Mouse (Mus musculus) kidney, adult 2 months (tissue): ENCODE measurements at regions not wholly inside any gene's neighbourhood (a gene's known extent, or its start where the extent isn't known, plus 50 kb on each side); places are given as distances from the start of the nearest gene placed in this dataset.

ENCODE experiments used
- CTCF ChIP-seq: fragments of 200-500 bp; conservative IDR thresholded peaks from 2 replicates; pipeline ENCODE4 v1.5.1; 2011; ENCODE audit warnings: low read depth, mild to moderate bottlenecking, control low read depth, low read length, moderate library complexity, mixed read lengths; ENCODE audit not compliant: insufficient read depth, insufficient read length
- POLR2A ChIP-seq: fragments of 200-500 bp; IDR thresholded peaks from one replicate; pipeline ENCODE4 v1.6.1; 2011; ENCODE audit warnings: low read depth, low read length, control low read depth

DNA sequence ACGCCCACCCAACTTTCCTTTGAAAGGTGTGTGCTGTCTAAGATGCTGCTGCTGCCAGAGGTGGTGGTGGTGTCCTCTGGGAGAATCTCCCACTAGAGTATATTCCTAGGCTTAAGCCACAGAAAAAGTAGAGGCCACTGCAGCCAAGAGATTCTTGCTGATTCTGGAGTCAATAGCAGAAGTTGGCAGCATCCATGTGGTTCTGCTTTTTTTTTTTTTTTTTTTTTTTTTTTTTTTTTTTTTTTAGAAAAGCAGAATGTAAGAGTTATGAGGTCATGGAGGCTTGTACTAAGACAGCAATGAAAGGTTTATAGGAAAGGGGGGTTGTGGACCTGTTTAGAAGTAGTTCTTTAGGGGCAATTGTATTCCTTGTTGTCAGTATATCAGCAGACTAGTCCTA, 734.4 kb upstream of the Fam160b2 start:
- TF ChIP-seq POLR2A (no peak), CTCF (no peak)
